Mouse (Mus musculus): Measurements from ENCODE around the gene Htt. TPM values are rescaled to one million over a fixed set of nuclear protein-coding genes. Genes with fewer than 3 reads are reported as not detected.

The Htt gene
- polyA plus RNA-seq, 1 experiment from 2014 or later, result 13.7 TPM

DNA sequence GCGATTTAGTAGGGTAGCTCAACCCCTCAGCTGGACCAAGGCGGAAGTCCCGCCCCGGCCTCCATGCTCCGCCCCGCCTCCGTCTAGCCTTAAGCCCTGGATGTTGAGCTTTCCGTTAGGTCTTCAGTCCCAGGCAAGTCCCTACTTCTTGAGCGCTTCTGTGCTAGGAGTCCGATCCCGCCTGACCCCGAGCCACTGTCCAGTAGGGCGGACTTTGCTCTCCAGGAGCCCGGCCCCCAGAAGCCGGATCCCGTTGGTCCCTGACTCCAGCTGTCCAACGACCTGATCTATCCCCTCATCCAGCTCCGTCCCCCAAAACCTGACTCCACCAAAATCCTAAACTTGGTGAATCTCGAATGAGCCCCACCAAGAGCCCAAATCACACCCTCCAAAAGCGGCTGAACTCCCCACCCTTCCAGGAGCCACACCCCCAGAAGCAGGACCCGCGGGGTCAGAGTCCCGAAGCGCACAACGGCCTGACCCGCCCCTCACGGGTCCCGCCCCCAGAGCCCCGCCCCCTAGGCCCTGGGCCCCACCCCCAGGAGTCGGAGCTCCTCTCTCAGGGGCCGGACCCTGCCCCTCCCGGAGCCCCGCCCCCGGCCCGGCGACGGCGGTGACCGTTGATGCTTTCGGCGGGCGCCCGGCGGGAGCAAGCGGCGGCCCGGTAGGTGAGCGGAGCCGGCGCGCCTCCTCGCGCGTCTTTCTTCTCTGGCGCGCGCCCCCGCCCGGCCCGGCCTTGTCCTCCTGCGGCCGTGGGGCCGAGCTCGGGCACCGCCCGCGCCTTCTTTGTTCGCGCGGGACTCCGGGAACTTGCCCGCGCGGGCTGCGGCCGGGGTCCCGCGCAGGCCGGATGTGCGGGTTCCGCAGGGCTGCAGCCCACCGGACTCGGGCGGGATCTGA is 187.6 kb downstream of the Htt start, which contains the start of gene Rgs12:
Rgs12 (plus strand) TSS at position 585 of the 900 bp plus-strand sequence.
- DNase-seq (ENCODE audit: low spot score) (peak; percentile 89), ATAC-seq (ENCODE audit: low read depth) (peak; percentile 95)
- peak within 1 kb of the TSS; percentile 90 for H3K27ac ChIP-seq (replicated peaks; ENCODE audit: low read depth, low read length)
- peaks cover 12% of the 10 kb centered on the region for H3K4me1 ChIP-seq (ENCODE audit: control insufficient read depth, insufficient read depth, low read length)
- H3K4me3 ChIP-seq (ENCODE audit: low read depth, low read length), result peak within 1 kb of the TSS; percentile 94
- no peaks in the 10 kb centered on the region for H3K27me3 ChIP-seq (replicated peaks; ENCODE audit: control insufficient read depth, insufficient read depth, low read length)
- under 1% methylated on average over 41 of the region's 84 CpGs for WGBS
- H3K36me3 ChIP-seq (ENCODE audit: control insufficient read depth, insufficient read depth, low read length), result peaks cover 12% of the 10 kb centered on the region; the same call in 1 of the 2 replicates
- peak within 1 kb of the TSS; percentile 77 for H3K4me2 ChIP-seq (ENCODE audit: low read depth, low read length)
- peak within 1 kb of the TSS; percentile 99 for H3K9ac ChIP-seq (ENCODE audit: low read depth, low read length)
- peaks cover 5% of the 10 kb centered on the region; the same call in 1 of the 2 replicates for H3K9me3 ChIP-seq (ENCODE audit: control insufficient read depth, low read length)

DNA sequence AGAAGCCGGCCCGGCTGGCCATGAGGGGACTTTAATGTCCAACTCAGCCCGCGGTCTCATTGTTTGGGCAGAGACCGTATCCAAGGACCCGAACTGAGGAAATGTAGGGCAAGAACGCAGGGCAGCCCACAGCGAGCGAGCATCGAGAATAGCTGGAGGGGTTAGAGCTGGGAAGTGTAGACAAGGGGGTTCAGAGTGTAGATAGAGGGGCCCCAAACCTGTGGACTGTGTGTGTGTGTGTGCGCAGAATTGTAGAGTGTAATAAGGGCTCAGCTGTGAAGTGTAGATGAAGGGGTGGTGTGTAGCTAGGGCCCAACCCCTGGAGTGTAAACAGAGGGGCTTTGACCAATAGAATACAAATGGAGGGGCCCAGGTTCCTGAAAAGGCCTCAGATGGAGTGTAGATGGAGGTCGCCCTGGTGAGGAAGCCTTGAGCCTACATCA is 188.2 kb downstream of the Htt start:
- peak overlapping the region; percentile 94 for H3K4me3 ChIP-seq (ENCODE audit: low read depth, low read length)
- peak overlapping the region; percentile 77 for H3K4me2 ChIP-seq (ENCODE audit: low read depth, low read length)
- under 1% methylated on average over 12 of the region's 12 CpGs for WGBS
- peak overlapping the region; percentile 90 for H3K27ac ChIP-seq (replicated peaks; ENCODE audit: low read depth, low read length)
- H3K36me3 ChIP-seq (ENCODE audit: control insufficient read depth, insufficient read depth, low read length), result peaks cover 12% of the 10 kb centered on the region; the same call in 1 of the 2 replicates
- H3K4me1 ChIP-seq (ENCODE audit: control insufficient read depth, insufficient read depth, low read length), result peaks cover 12% of the 10 kb centered on the region
- H3K9ac ChIP-seq (ENCODE audit: low read depth, low read length), result peak overlapping the region; percentile 99
- DNase-seq (ENCODE audit: low spot score) (peak; percentile 36), ATAC-seq (ENCODE audit: low read depth) (peak; percentile 32)
- peaks cover 5% of the 10 kb centered on the region; the same call in 1 of the 2 replicates for H3K9me3 ChIP-seq (ENCODE audit: control insufficient read depth, low read length)
- no peaks in the 10 kb centered on the region for H3K27me3 ChIP-seq (replicated peaks; ENCODE audit: control insufficient read depth, insufficient read depth, low read length)

DNA sequence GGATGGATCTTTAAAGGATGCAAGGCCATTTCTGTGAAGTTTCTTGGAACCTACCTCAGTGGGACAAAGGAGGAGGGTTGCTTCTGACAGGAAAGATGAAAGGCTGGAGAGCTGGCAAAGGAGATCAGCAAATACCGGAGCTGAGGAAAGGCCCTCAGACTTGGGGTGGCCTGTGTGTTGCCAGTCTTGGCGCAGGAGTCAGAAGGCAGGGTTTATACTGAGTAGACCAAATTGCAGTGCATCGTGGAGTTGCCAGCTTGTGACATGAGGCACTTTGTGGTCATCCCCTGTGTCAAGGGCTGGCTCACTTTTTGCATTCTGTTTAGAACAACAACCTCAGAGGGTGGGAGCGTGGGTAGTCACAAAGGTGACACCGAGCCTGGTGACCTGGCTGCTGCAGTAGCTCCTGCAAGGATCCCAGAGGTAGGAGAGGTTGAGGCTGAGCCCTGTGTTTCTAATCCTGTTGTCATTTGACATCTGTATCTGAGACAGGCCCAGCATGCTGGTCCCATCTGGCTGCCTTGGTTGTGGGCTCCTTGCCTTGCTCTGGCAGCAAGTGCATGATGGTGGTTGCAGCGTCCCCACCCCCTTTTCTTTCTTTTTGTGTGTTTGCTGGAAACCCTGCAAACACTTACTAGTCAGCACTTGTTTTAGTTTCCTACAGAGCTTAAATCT is 189.1 kb downstream of the Htt start:
- peak overlapping the region; percentile 94 for H3K4me3 ChIP-seq (ENCODE audit: low read depth, low read length)
- H3K9ac ChIP-seq (ENCODE audit: low read depth, low read length), result peak overlapping the region; percentile 99
- DNase-seq (ENCODE audit: low spot score) (peak; percentile 28), ATAC-seq (ENCODE audit: low read depth) (no peak)
- peak overlapping the region; percentile 77 for H3K4me2 ChIP-seq (ENCODE audit: low read depth, low read length)
- peaks cover 5% of the 10 kb centered on the region; the same call in 1 of the 2 replicates for H3K9me3 ChIP-seq (ENCODE audit: control insufficient read depth, low read length)
- peaks cover 12% of the 10 kb centered on the region; the same call in 1 of the 2 replicates for H3K36me3 ChIP-seq (ENCODE audit: control insufficient read depth, insufficient read depth, low read length)
- no peaks in the 10 kb centered on the region for H3K27me3 ChIP-seq (replicated peaks; ENCODE audit: control insufficient read depth, insufficient read depth, low read length)
- H3K27ac ChIP-seq (replicated peaks; ENCODE audit: low read depth, low read length), result no peak overlapping the region
- peaks cover 12% of the 10 kb centered on the region for H3K4me1 ChIP-seq (ENCODE audit: control insufficient read depth, insufficient read depth, low read length)
- 42% methylated on average over 4 of the region's 6 CpGs for WGBS

DNA sequence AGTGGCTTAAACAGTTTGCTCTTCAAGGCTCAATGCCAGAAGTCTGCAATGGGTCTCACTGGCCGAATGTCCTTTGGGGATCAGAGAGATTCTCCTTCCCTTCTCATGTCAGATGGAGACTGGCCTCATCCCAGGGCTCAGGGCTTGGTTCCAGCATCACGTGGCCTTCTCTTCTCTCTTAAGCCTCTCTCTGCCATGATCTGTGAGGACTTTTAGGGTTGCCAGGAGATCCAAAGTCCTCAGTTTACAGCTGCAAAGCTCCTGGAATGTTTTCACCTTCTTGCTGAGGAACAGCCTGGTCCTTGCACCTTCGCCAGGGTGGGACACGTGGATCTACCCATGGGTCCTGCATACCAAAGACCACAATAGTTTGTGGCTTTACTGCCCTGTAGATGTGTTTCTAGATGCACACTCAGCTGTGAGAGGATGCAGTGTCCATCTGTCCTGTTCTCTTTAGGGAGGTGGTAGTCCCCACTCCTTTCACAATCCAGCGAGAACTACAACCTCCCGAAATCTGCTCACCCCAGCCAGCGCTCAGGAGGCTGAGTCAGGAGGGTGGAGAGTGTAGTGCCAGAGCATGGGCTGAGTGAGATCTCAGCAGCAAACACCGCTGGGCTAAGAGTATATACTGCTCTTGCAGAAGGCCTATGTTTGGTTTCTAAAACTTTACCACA is 189.8 kb downstream of the Htt start:
- 90% methylated on average over 8 of the region's 8 CpGs for WGBS
- no peaks in the 10 kb centered on the region for H3K27me3 ChIP-seq (replicated peaks; ENCODE audit: control insufficient read depth, insufficient read depth, low read length)
- H3K4me3 ChIP-seq (ENCODE audit: low read depth, low read length), result no peak overlapping the region
- peak overlapping the region; percentile 99; the same call in 1 of the 2 replicates for H3K9ac ChIP-seq (ENCODE audit: low read depth, low read length)
- peaks cover 5% of the 10 kb centered on the region; the same call in 1 of the 2 replicates for H3K9me3 ChIP-seq (ENCODE audit: control insufficient read depth, low read length)
- no peak for DNase-seq (ENCODE audit: low spot score)
- peaks cover 12% of the 10 kb centered on the region; the same call in 1 of the 2 replicates for H3K36me3 ChIP-seq (ENCODE audit: control insufficient read depth, insufficient read depth, low read length)
- peaks cover 12% of the 10 kb centered on the region for H3K4me1 ChIP-seq (ENCODE audit: control insufficient read depth, insufficient read depth, low read length)
- H3K4me2 ChIP-seq (ENCODE audit: low read depth, low read length), result peak overlapping the region; percentile 77
- no peak for ATAC-seq (ENCODE audit: low read depth)
- H3K27ac ChIP-seq (replicated peaks; ENCODE audit: low read depth, low read length), result no peak overlapping the region

DNA sequence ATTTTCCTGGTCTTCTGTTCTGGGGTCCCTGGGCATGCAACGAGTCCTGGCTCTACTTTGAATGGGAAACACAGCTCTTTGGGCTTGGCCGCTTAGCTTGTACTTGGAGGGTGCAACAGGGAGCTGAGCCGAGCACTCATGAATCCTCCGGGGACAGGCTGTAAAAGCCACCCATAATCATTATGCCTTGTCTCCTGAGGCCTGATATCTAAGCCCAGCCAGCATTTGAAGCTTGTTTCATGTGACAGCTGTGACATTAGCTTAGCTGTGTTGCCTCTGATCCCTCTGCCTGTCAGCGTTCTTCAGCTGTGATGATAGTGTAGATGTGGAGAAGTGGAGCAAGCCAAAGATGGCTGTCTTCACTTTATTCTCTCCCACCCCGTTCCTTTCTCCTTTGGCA is 193.0 kb downstream of the Htt start:
- WGBS, result 73% methylated on average over 6 of the region's 6 CpGs

DNA sequence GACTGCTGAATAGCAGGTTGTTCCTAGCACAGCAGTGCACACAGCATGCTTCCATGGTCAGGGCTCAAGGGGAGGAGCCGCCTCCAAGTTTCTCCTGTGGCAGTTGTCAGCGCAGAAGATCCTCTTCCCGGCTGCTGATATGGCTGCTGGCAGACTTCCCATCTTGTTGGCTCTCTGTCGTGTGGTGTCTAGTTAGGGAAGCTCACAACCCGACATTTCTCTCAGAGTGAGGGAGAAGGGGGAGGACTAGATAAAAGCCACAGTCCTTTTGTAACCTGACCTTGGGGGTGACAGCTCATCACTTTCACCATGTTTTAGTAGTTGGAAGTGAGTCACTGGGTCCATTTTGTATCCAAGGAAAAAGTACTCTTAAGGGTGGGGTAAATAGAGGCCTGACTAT is 194.1 kb downstream of the Htt start:
- H3K4me3 ChIP-seq (ENCODE audit: low read depth, low read length), result no peak overlapping the region
- H3K27ac ChIP-seq (replicated peaks; ENCODE audit: low read depth, low read length), result no peak overlapping the region
- peaks cover 22% of the 10 kb centered on the region for H3K4me1 ChIP-seq (ENCODE audit: control insufficient read depth, insufficient read depth, low read length)
- no peak for ATAC-seq (ENCODE audit: low read depth)
- no peaks in the 10 kb centered on the region for H3K27me3 ChIP-seq (replicated peaks; ENCODE audit: control insufficient read depth, insufficient read depth, low read length)
- WGBS, result 55% methylated on average over 5 of the region's 5 CpGs
- peaks cover 5% of the 10 kb centered on the region; the same call in 1 of the 2 replicates for H3K9me3 ChIP-seq (ENCODE audit: control insufficient read depth, low read length)
- peak; percentile 39 for DNase-seq (ENCODE audit: low spot score)
- H3K36me3 ChIP-seq (ENCODE audit: control insufficient read depth, insufficient read depth, low read length), result peaks cover 12% of the 10 kb centered on the region; the same call in 1 of the 2 replicates
- H3K4me2 ChIP-seq (ENCODE audit: low read depth, low read length), result no peak overlapping the region
- no peak overlapping the region for H3K9ac ChIP-seq (ENCODE audit: low read depth, low read length)

More for the DNA sequence above, 193.0 kb downstream of the Htt start:
- ATAC-seq (ENCODE audit: low read depth), result no peak
- Histone ChIP-seq H3K27ac (replicated peaks; ENCODE audit: low read depth, low read length) (no peak overlapping the region), H3K4me1 (ENCODE audit: control insufficient read depth, insufficient read depth, low read length) (peaks cover 29% of the 10 kb centered on the region), H3K4me2 (ENCODE audit: low read depth, low read length) (no peak overlapping the region), H3K9me3 (ENCODE audit: control insufficient read depth, low read length) (peaks cover 5% of the 10 kb centered on the region; the same call in 1 of the 2 replicates), H3K9ac (ENCODE audit: low read depth, low read length) (no peak overlapping the region), H3K4me3 (ENCODE audit: low read depth, low read length) (no peak overlapping the region), H3K36me3 (ENCODE audit: control insufficient read depth, insufficient read depth, low read length) (peaks cover 12% of the 10 kb centered on the region; the same call in 1 of the 2 replicates), H3K27me3 (replicated peaks; ENCODE audit: control insufficient read depth, insufficient read depth, low read length) (no peaks in the 10 kb centered on the region)
- DNase-seq (ENCODE audit: low spot score), result peak; percentile 62

DNA sequence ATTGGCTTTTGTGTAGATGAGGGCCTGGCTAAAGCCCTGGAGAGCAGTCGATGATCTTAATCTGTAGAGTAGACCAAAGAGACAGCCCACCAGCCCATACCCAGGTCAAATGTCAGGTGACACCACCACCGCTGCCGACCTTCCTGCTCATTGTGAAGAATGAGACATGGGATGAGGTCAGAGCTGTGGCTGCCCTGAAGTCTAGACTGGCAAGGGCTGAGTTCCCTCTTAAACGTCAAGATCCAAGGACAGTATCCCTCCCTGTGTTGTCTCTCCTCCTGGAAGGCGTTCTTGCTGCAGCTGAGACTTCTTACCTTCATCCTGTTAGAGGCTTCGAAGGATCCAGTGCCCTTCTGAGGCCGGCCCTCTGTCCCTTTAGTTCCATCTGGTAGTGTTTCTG is 194.6 kb downstream of the Htt start:
- peaks cover 5% of the 10 kb centered on the region; the same call in 1 of the 2 replicates for H3K9me3 ChIP-seq (ENCODE audit: control insufficient read depth, low read length)
- WGBS, result 85% methylated on average over 7 of the region's 7 CpGs
- H3K4me2 ChIP-seq (ENCODE audit: low read depth, low read length), result no peak overlapping the region
- DNase-seq (ENCODE audit: low spot score), result no peak
- H3K4me3 ChIP-seq (ENCODE audit: low read depth, low read length), result no peak overlapping the region
- no peak for ATAC-seq (ENCODE audit: low read depth)
- H3K4me1 ChIP-seq (ENCODE audit: control insufficient read depth, insufficient read depth, low read length), result peaks cover 16% of the 10 kb centered on the region
- H3K36me3 ChIP-seq (ENCODE audit: control insufficient read depth, insufficient read depth, low read length), result peaks cover 12% of the 10 kb centered on the region; the same call in 1 of the 2 replicates
- H3K27me3 ChIP-seq (replicated peaks; ENCODE audit: control insufficient read depth, insufficient read depth, low read length), result no peaks in the 10 kb centered on the region
- H3K9ac ChIP-seq (ENCODE audit: low read depth, low read length), result no peak overlapping the region
- no peak overlapping the region for H3K27ac ChIP-seq (replicated peaks; ENCODE audit: low read depth, low read length)

DNA sequence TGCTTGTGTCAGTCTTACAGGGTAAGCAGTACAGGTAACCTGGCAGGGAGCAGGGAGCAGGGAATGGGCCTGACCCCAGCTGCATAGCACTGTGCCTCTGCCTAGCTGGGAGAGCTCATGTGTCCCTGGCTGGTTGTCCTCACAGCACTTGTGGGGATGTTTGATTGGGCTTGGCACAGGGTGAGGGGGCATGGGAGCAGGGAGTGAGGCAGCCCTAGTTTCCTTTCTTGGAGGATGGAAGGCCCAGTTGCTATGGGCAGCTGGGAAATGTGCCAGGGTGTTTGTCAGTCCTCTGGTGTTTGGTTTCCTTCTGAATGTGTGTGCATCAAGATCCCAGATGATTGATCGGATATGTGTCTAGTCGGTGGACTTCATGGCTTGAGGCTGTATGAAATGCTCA is 195.5 kb downstream of the Htt start:
- peaks cover 16% of the 10 kb centered on the region for H3K4me1 ChIP-seq (ENCODE audit: control insufficient read depth, insufficient read depth, low read length)
- ATAC-seq (ENCODE audit: low read depth), result peak; percentile 45; the same call in 1 of the 2 replicates
- DNase-seq (ENCODE audit: low spot score), result peak; percentile 61

More for the DNA sequence above, 195.5 kb downstream of the Htt start:
- no peaks in the 10 kb centered on the region for H3K27me3 ChIP-seq (replicated peaks; ENCODE audit: control insufficient read depth, insufficient read depth, low read length)
- H3K27ac ChIP-seq (replicated peaks; ENCODE audit: low read depth, low read length), result no peak overlapping the region
- H3K9me3 ChIP-seq (ENCODE audit: control insufficient read depth, low read length), result peaks cover 5% of the 10 kb centered on the region; the same call in 1 of the 2 replicates
- WGBS, result 73% methylated on average over 2 of the region's 2 CpGs
- no peak overlapping the region for H3K4me3 ChIP-seq (ENCODE audit: low read depth, low read length)
- H3K9ac ChIP-seq (ENCODE audit: low read depth, low read length), result no peak overlapping the region
- no peak overlapping the region for H3K4me2 ChIP-seq (ENCODE audit: low read depth, low read length)
- H3K36me3 ChIP-seq (ENCODE audit: control insufficient read depth, insufficient read depth, low read length), result peaks cover 12% of the 10 kb centered on the region; the same call in 1 of the 2 replicates

Measured in embryonic facial prominence, embryonic 14.5 days (tissue).